Mouse (Mus musculus) kidney, postnatal 0 days (tissue): Measurements from ENCODE around the gene Klf9. TPM values are rescaled to one million over a fixed set of nuclear protein-coding genes. Genes with fewer than 3 reads are reported as not detected.

ENCODE experiments used
- ATAC-seq: fragments of 200-750 bp; cut with Nextera tagmentation; replicated peaks from 2 replicates; pipeline ENCODE4 v1.8.0; 2017; ENCODE audit warnings: low read depth, moderate number of reproducible peaks, moderate TSS enrichment, moderate library complexity; ENCODE audit not compliant: low FRiP score
- DNase-seq: peaks from one replicate; pipeline ENCODE4 v3.0.0-alpha.2; 2016; ENCODE audit warnings: low spot score
- H3K27ac ChIP-seq: fragments of 300-500 bp; sonication (generic); 2 replicates; pipeline ENCODE4 v1.5.1; 2014; ENCODE audit warnings: mild to moderate bottlenecking
- H3K27me3 ChIP-seq: fragments of 300-500 bp; sonication (generic); 2 replicates; pipeline ENCODE4 v1.6.1; 2014; ENCODE audit warnings: low read length, mixed read lengths; ENCODE audit not compliant: insufficient read depth
- H3K36me3 ChIP-seq: fragments of 300-500 bp; sonication (generic); 2 replicates; pipeline ENCODE4 v1.6.1; 2014; ENCODE audit warnings: low read length, mixed read lengths; ENCODE audit not compliant: insufficient read depth
- H3K4me1 ChIP-seq: fragments of 300-500 bp; sonication (generic); replicated peaks from 2 replicates; pipeline ENCODE4 v1.6.1; 2014; ENCODE audit warnings: antibody characterized with exemption, low read length, mixed read lengths; ENCODE audit not compliant: insufficient read depth
- H3K4me2 ChIP-seq: fragments of 300-500 bp; sonication (generic); 2 replicates; pipeline ENCODE4 v1.6.1; 2014; ENCODE audit warnings: mild to moderate bottlenecking, low read length, moderate library complexity, mixed read lengths
- H3K4me3 ChIP-seq: fragments of 300-500 bp; sonication (generic); replicated peaks from 2 replicates; pipeline ENCODE4 v1.5.1; 2014; ENCODE audit warnings: low read depth, low read length
- H3K9ac ChIP-seq: fragments of 300-500 bp; sonication (generic); 2 replicates; pipeline ENCODE4 v1.6.1; 2014; ENCODE audit warnings: low read depth, low read length
- H3K9me3 ChIP-seq: fragments of 300-500 bp; sonication (generic); replicated peaks from 2 replicates; pipeline ENCODE4 v1.6.1; 2016; ENCODE audit warnings: low read length, inconsistent platforms, mixed read lengths
- CTCF ChIP-seq: IDR thresholded peaks from 2 replicates; pipeline ENCODE4 v1.5.1; 2016; ENCODE audit warnings: antibody characterized with exemption, low read depth, mild to moderate bottlenecking, moderate library complexity
- WGBS: fragments of 180-500 bp; shearing (Covaris S2); extraction: QIAGEN DNeasy Blood & Tissue Kit; methylation state at CpG from one replicate; pipeline ENCODE4 v1.1.7; 2014; 5-methylcytosine and 5-hydroxymethylcytosine counted together
- polyA plus RNA-seq: library from polyadenylated mRNA; unstranded; fragments of >200 nt; fragmentation: Nextera tagmentation; extraction: Ambion mirVana; gene quantifications from 2 replicates; pipeline ENCODE4 v1.2.1, GENCODE M21; 2015

The Klf9 gene
- polyA plus RNA-seq, 1 experiment from 2014 or later: 14.3 TPM

GRCm38 (mm10) chr19:23137295-23137694, 3.7 kb upstream of the Klf9 start:
- WGBS: 74% methylated on average over 2 of the region's 2 CpGs
- ATAC-seq (no peak), DNase-seq (no peak)
- Histone ChIP-seq H3K9ac (no peak overlapping the region), H3K36me3 (no peaks in the 10 kb centered on the region), H3K9me3 (no peaks in the 10 kb centered on the region), H3K4me3 (no peak overlapping the region), H3K27me3 (no peaks in the 10 kb centered on the region), H3K4me2 (no peak overlapping the region), H3K4me1 (peaks cover 32% of the 10 kb centered on the region), H3K27ac (0 out of 2 replicates have a peak overlapping the region, but pooled peaks have one; percentile 93)
- TF ChIP-seq CTCF: no peak

- H3K4me1 ChIP-seq: peaks cover 24% of the 10 kb centered on the region
- H3K9me3 ChIP-seq: no peaks in the 10 kb centered on the region
- 0 out of 2 replicates have a peak overlapping the region, but pooled peaks have one; percentile 42 for H3K9ac ChIP-seq
- ATAC-seq (no peak), DNase-seq (peak; percentile 49)
- H3K36me3 ChIP-seq: no peaks in the 10 kb centered on the region
- 37% methylated on average over 12 of the region's 12 CpGs for WGBS
- H3K4me3 ChIP-seq: peak overlapping the region; percentile 74
- H3K27ac ChIP-seq: peak overlapping the region; percentile 97
- H3K4me2 ChIP-seq: peak overlapping the region; percentile 92
- no peak for TF ChIP-seq CTCF
- H3K27me3 ChIP-seq: no peaks in the 10 kb centered on the region
These were observed 1.1 kb upstream of the Klf9 start for GRCm38 (mm10) chr19:23139756-23140470.

DNA sequence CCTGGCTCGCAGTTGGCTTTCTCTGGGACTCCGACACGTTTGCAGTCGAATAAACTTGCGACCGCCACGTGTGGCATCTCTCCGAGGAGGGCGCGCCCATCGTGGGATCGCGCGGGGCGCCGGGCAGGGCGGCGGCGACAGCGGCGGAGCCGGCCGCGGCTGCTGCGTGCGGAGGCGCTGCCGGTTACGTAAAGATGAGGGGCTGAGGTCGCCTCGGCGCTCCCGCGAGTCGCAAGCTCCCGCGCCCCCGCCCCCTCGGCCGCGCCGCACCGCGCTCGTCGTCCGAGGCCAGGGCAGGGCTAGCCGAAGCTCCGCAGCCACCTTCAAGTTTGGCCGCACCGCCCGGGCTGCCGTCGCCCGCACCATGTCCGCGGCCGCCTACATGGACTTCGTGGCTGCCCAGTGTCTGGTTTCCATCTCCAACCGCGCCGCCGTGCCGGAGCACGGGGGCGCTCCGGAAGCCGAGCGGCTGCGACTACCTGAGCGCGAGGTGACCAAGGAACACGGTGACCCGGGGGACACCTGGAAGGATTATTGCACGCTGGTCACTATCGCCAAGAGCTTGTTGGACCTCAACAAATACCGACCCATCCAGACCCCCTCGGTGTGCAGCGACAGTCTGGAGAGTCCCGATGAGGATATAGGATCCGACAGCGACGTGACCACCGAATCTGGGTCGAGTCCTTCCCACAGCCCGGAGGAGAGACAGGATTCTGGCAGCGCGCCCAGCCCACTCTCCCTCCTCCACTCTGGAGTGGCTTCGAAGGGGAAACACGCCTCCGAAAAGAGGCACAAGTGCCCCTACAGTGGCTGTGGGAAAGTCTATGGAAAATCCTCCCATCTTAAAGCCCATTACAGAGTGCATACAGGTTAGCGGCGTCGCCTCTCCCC, 610 bp downstream of the Klf9 start:
- Histone ChIP-seq H3K27me3 (no peaks in the 10 kb centered on the region), H3K4me1 (peaks cover 9% of the 10 kb centered on the region), H3K9me3 (no peaks in the 10 kb centered on the region), H3K36me3 (0 out of 2 replicates have a peak, but pooled peaks cover 5% of the 10 kb centered on the region), H3K4me2 (peak overlapping the region; percentile 92), H3K4me3 (peak overlapping the region; percentile 74), H3K9ac (peak overlapping the region; percentile 93), H3K27ac (peak overlapping the region; percentile 97)
- TF ChIP-seq CTCF: no peak
- DNase-seq (peak; percentile 75), ATAC-seq (peak; percentile 1; the same call in 1 of the 2 replicates)
- WGBS: under 1% methylated on average over 80 of the region's 94 CpGs

DNA sequence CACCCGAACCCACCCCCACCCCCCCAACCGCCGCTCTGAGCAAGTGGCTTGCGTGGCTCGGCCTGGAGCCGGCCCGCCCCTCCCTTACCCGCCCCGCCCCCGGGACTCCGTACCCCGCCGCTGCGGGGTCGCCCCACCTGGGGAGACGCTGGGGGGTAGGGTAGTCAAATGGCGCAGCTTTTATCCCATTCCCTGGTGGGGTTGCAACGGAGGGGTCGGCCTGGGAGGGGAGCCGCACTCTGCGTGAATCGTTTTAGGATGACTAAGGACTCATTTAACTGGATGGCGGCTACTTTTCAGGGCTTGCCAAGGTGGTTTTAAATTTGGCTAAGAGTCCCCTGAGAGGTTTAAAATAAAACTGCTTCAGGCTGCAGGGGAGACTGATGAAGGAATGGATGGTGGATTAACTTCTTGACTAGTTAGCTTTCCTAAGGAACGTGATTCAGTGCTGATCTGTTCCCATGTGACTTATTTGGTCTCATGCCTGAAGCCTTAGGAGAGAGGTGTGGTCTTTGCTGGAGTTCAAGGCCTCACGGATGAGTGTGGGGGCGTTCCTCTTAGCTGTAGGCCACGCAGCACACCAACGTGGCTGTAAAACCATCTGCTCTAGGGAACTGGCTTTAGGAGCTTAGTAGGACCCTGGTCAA, 1.5 kb downstream of the Klf9 start:
- Histone ChIP-seq H3K27me3 (no peaks in the 10 kb centered on the region), H3K4me2 (peak overlapping the region; percentile 92), H3K4me3 (peak overlapping the region; percentile 74), H3K36me3 (0 out of 2 replicates have a peak, but pooled peaks cover 5% of the 10 kb centered on the region), H3K4me1 (peaks cover 15% of the 10 kb centered on the region), H3K9me3 (no peaks in the 10 kb centered on the region), H3K9ac (peak overlapping the region; percentile 93), H3K27ac (peak overlapping the region; percentile 97)
- DNase-seq: peak; percentile 66
- ATAC-seq: no peak
- 3% methylated on average over 28 of the region's 28 CpGs for WGBS
- no peak for TF ChIP-seq CTCF

- Histone ChIP-seq H3K9ac (peak overlapping the region; percentile 93), H3K27me3 (no peaks in the 10 kb centered on the region), H3K36me3 (0 out of 2 replicates have a peak, but pooled peaks cover 5% of the 10 kb centered on the region), H3K4me1 (peaks cover 20% of the 10 kb centered on the region), H3K9me3 (no peaks in the 10 kb centered on the region), H3K4me3 (peak overlapping the region; percentile 74), H3K27ac (peak overlapping the region; percentile 97; the same call in 1 of the 2 replicates), H3K4me2 (peak overlapping the region; percentile 92)
- DNase-seq: no peak
- 66% methylated on average over 7 of the region's 7 CpGs for WGBS
- no peak for ATAC-seq
- no peak for TF ChIP-seq CTCF
These were observed 2.0 kb downstream of the Klf9 start for GRCm38 (mm10) chr19:23143074-23143445.

GRCm38 (mm10) chr19:23143541-23143940, 2.5 kb downstream of the Klf9 start:
- H3K4me2 ChIP-seq: peak overlapping the region; percentile 92
- ATAC-seq: no peak
- H3K4me1 ChIP-seq: peaks cover 20% of the 10 kb centered on the region
- H3K4me3 ChIP-seq: peak overlapping the region; percentile 74
- H3K36me3 ChIP-seq: 0 out of 2 replicates have a peak, but pooled peaks cover 5% of the 10 kb centered on the region
- WGBS: 77% methylated on average over 8 of the region's 8 CpGs
- H3K9ac ChIP-seq: 0 out of 2 replicates have a peak overlapping the region, but pooled peaks have one; percentile 93
- DNase-seq: no peak
- H3K27me3 ChIP-seq: no peaks in the 10 kb centered on the region
- TF ChIP-seq CTCF: no peak
- no peaks in the 10 kb centered on the region for H3K9me3 ChIP-seq
- 0 out of 2 replicates have a peak overlapping the region, but pooled peaks have one; percentile 97 for H3K27ac ChIP-seq
